Mouse (Mus musculus) lung, adult 2 months (tissue): ENCODE data around the gene Psmb9.

Experiments used
- CTCF ChIP-seq: fragments of 200-500 bp; IDR thresholded peaks from 2 replicates; pipeline ENCODE4 v1.5.1; 2011; ENCODE audit warnings: mild to moderate bottlenecking, low read length, control low read depth; ENCODE audit not compliant: insufficient read depth
- POLR2A ChIP-seq: fragments of 200-500 bp; IDR thresholded peaks from 2 replicates; pipeline ENCODE4 v1.6.1; 2011; ENCODE audit warnings: low read depth, mild to moderate bottlenecking, control low read depth, low read length, borderline replicate concordance; ENCODE audit errors: extremely low read depth

- no peak for TF ChIP-seq POLR2A
- TF ChIP-seq CTCF: no peak
Observed at GRCm38 (mm10) chr17:34185526-34185925, 2.0 kb downstream of the Psmb9 start.
